In the genomic region with DNA sequence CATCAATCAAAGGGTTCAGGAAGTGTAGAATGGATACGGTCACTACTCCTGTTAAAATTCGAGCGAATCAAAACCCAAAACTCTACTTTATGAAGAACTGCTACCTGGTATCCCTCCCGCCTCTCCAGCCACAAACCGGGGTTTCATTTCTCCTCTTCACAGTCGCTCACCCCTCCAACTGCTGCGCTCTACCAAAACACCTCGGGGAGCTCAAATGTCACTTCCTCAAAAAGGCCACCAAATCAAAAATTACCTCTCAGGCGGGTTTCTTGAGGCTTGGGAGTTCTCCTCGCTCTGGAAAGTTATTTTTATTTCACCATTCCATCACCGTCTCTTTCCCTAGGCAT, we compare ENCODE assay signal across 7 mouse cellular contexts. TPM values are rescaled to one million over a fixed set of nuclear protein-coding genes. Genes with fewer than 3 reads are reported as not detected.
A peak's percentile ranks its signal among the peaks of the same experiment; 100 is the strongest.
DNase-seq lines count a peak whose midpoint lies in the region; ATAC-seq and TF ChIP-seq lines count a peak whose summit lies in the region.

No protein-coding gene starts in this region.

- peaks cover 4% of the 10 kb centered on the region for H3K4me1 ChIP-seq in testis, adult 2 months (ENCODE audit: control insufficient read depth, insufficient read depth, low read length)
- peaks cover 17% of the 10 kb centered on the region for H3K4me1 ChIP-seq in forebrain, embryonic 12.5 days
- H3K4me1 ChIP-seq in liver, embryonic 11.5 days (replicated peaks; ENCODE audit: control insufficient read depth, insufficient read depth, low read length) = 0 out of 2 replicates have a peak, but pooled peaks cover 3% of the 10 kb centered on the region
- peaks cover 18% of the 10 kb centered on the region for H3K4me1 ChIP-seq in neural tube, embryonic 15.5 days

- TF ChIP-seq CTCF in testis, adult 2 months (IDR thresholded peaks at IDR 0.05; ENCODE audit: control insufficient read depth, insufficient read depth, insufficient replicate concordance, low read depth, low read length) = no peak

- 1% methylated on average over 11 of the region's 11 CpGs for whole genome bisulfite sequencing in forebrain, embryonic 12.5 days
- WGBS in liver, embryonic 11.5 days = under 1% methylated on average over 11 of the region's 11 CpGs
- WGBS in neural tube, embryonic 15.5 days = 2% methylated on average over 11 of the region's 11 CpGs

- ATAC-seq in forebrain, embryonic 12.5 days (ENCODE audit: low FRiP score) = no peak
- no peak for ATAC-seq in liver, embryonic 11.5 days (replicated peaks; ENCODE audit: low FRiP score)
- no peak for ATAC-seq in neural tube, embryonic 15.5 days (ENCODE audit: low FRiP score)

- H3K27ac ChIP-seq in testis, adult 2 months (ENCODE audit: control insufficient read depth, insufficient read depth, low read depth, low read length) = no peak overlapping the region
- no peak overlapping the region for H3K27ac ChIP-seq in forebrain, embryonic 12.5 days
- no peak overlapping the region for H3K27ac ChIP-seq in liver, embryonic 11.5 days (ENCODE audit: low read depth, low read length)
- no peak overlapping the region for H3K27ac ChIP-seq in neural tube, embryonic 15.5 days (replicated peaks)

- H3K4me3 ChIP-seq in testis, adult 2 months (ENCODE audit: control insufficient read depth, low read depth, low read length) = peak overlapping the region; percentile 45
- peak overlapping the region; percentile 62 for H3K4me3 ChIP-seq in forebrain, embryonic 12.5 days (replicated peaks)
- peak overlapping the region; percentile 82 for H3K4me3 ChIP-seq in liver, embryonic 11.5 days (ENCODE audit: low read depth, low read length)
- H3K4me3 ChIP-seq in neural tube, embryonic 15.5 days (replicated peaks) = peak overlapping the region; percentile 66

- H3K4me2 ChIP-seq in forebrain, embryonic 12.5 days = peak overlapping the region; percentile 99
- H3K4me2 ChIP-seq in liver, embryonic 11.5 days = peak overlapping the region; percentile 93
- peak overlapping the region; percentile 97 for H3K4me2 ChIP-seq in neural tube, embryonic 15.5 days

- intact Hi-C loops in left cerebral cortex, postnatal 10 days (cut with DNase I) = no loop called here

- H3K9ac ChIP-seq in forebrain, embryonic 12.5 days = peak overlapping the region; percentile 51
- peak overlapping the region; percentile 70 for H3K9ac ChIP-seq in liver, embryonic 11.5 days (ENCODE audit: low read depth, low read length)
- H3K9ac ChIP-seq in neural tube, embryonic 15.5 days (replicated peaks) = peak overlapping the region; percentile 53; the same call in 1 of the 2 replicates

- TF ChIP-seq POLR2A in testis, adult 2 months (IDR thresholded peaks at IDR 0.05; ENCODE audit: control insufficient read depth, low read depth, low read length) = no peak

- DNase-seq in testis, postnatal 10 days (ENCODE audit: low spot score) = no peak
- peak; percentile 35 for DNase-seq in liver, embryonic 11.5 days (ENCODE audit: low spot score)
- DNase-seq in left cerebral cortex, adult 11 months (ENCODE audit: low spot score) = no peak
- DNase-seq in left cerebral cortex, postnatal 10 days (ENCODE audit: extremely low spot score in 1 of 2, low spot score in 2 of 2) = no peak

- no peaks in the 10 kb centered on the region for H3K36me3 ChIP-seq in testis, adult 2 months (ENCODE audit: control insufficient read depth, insufficient read depth, low read length)
- no peaks in the 10 kb centered on the region for H3K36me3 ChIP-seq in forebrain, embryonic 12.5 days (replicated peaks)
- no peaks in the 10 kb centered on the region for H3K36me3 ChIP-seq in liver, embryonic 11.5 days (ENCODE audit: control insufficient read depth, insufficient read depth, low read length)
- no peaks in the 10 kb centered on the region for H3K36me3 ChIP-seq in neural tube, embryonic 15.5 days

- no peaks in the 10 kb centered on the region for H3K27me3 ChIP-seq in testis, adult 2 months (ENCODE audit: control insufficient read depth, insufficient read depth, low read length)
- peaks cover 39% of the 10 kb centered on the region for H3K27me3 ChIP-seq in forebrain, embryonic 12.5 days
- H3K27me3 ChIP-seq in liver, embryonic 11.5 days (replicated peaks; ENCODE audit: control insufficient read depth, insufficient read depth, low read length) = peaks cover 8% of the 10 kb centered on the region; the same call in 1 of the 2 replicates
- peaks cover 34% of the 10 kb centered on the region for H3K27me3 ChIP-seq in neural tube, embryonic 15.5 days (replicated peaks)

- no peaks in the 10 kb centered on the region for H3K9me3 ChIP-seq in forebrain, embryonic 12.5 days
- H3K9me3 ChIP-seq in liver, embryonic 11.5 days (ENCODE audit: control insufficient read depth, low read length) = no peaks in the 10 kb centered on the region
- no peaks in the 10 kb centered on the region for H3K9me3 ChIP-seq in neural tube, embryonic 15.5 days (replicated peaks)

RNA-seq across cellular contexts. Expression of a gene that starts 0.6 kb away (rescaled TPM):
- polyA plus RNA-seq in testis, adult 2 months (2012; rRNA removed) = 0.84 and 8.3 TPM in 2 replicates
- 0.15 TPM in 1 of 2 replicates, not detected in the other for polyA plus RNA-seq in forebrain, embryonic 12.5 days (2016; fragmentation: Nextera tagmentation; extraction: Ambion mirVana)
- polyA plus RNA-seq in liver, embryonic 11.5 days (2014; fragmentation: Nextera tagmentation; extraction: Ambion mirVana) = 0.44 and 0.51 TPM in 2 replicates
- 0.13 and 0.95 TPM in 2 replicates for polyA plus RNA-seq in neural tube, embryonic 15.5 days (2015; fragmentation: Nextera tagmentation; extraction: Ambion mirVana)
- total RNA-seq in left cerebral cortex, postnatal 10 days (2021) = 1 to 10 TPM; 2.6 to 2.7 TPM
